Mouse (Mus musculus) cerebellum, adult 11 months (tissue): Measurements from ENCODE around the gene 4930523C07Rik.

Experiments
- DNase-seq: peaks from one replicate; pipeline ENCODE4 v3.0.0; 2022

The 4930523C07Rik gene

GRCm38 (mm10) chr1:160108604-160109003, 64.4 kb downstream of the 4930523C07Rik start:
- DNase-seq, result no peak

- DNase-seq, result no peak
Observed at GRCm38 (mm10) chr1:160123957-160124356, 79.8 kb downstream of the 4930523C07Rik start.
